Comparison of ENCODE assay signal across 28 mouse cellular contexts in the genomic region with DNA sequence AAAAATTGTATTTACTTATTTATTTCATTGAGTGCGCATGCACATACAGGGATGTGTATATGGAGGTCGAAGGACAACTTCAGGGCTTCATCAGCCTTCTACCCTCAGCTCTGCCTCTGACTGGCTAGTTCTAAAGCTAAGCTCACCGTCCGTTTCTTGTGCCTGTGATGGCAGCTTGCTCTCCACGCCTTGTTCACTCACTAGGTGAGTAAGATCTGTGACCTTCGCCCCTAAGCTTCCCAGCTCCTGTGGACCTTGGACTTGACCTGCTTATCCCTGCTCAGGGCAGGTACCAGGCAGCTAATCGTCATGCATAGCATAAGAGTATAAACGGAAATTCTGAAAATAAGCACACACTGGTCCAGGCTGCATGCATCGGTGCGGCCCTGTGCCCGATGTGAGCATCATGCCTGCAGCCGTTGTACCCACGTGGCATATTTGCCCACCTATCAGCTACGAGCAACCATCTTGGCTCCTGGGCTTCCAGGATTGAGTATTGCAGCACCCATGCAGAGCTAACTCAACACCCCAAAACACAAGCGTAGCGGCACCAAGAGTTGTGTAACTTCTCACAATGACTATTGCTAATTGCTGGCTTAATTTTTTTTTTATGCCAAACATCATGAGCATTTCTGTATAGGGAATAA. TPM values are rescaled to one million over a fixed set of nuclear protein-coding genes. Genes with fewer than 3 reads are reported as not detected.
A peak's percentile ranks its signal among the peaks of the same experiment; 100 is the strongest.
DNase-seq lines count a peak whose midpoint lies in the region; ATAC-seq and TF ChIP-seq lines count a peak whose summit lies in the region.
"Had no signal": no experiment of that assay in that cellular context is flagged by ENCODE, and none has a peak within 500 bp of the region (broad histone marks: within the 10 kb centered on the region; RNA-seq: fewer than 3 reads in every experiment).

No protein-coding gene starts in this region.

- DNase-seq in kidney, adult 18-20 months, result peak; percentile 66
- DNase-seq in kidney, postnatal 0 days (ENCODE audit: low spot score), result no peak
- DNase-seq in layer of hippocampus, postnatal 14 days (ENCODE audit: low spot score in 2 of 2), result no peak
- DNase-seq in layer of hippocampus, adult 11-12 months (ENCODE audit: low spot score), result no peak
- no peak for DNase-seq in right cerebral cortex, postnatal 14 days
- DNase-seq: adrenal gland, postnatal 25 days; cerebellum, adult 9-10 months; gastrocnemius, adult 2 months; layer of hippocampus, postnatal 36 days; lung, embryonic 14.5 days; lung, postnatal 4 days; right cerebral cortex, postnatal 25 days; thymus, adult 18-20 months; thymus, postnatal 4 days had no signal

- TF ChIP-seq POLR2A in small intestine, adult 2 months (IDR thresholded peaks at IDR 0.05; ENCODE audit: low read depth, low read length), result no peak

- no peaks in the 10 kb centered on the region for H3K27me3 ChIP-seq in kidney, embryonic 14.5 days (ENCODE audit: control insufficient read depth, insufficient read depth, low read length)
- no peaks in the 10 kb centered on the region for H3K27me3 ChIP-seq in intestine, embryonic 16.5 days (replicated peaks; ENCODE audit: control insufficient read depth, insufficient read depth, low read length)
- H3K27me3 ChIP-seq in kidney, postnatal 0 days (ENCODE audit: insufficient read depth, low read length), result no peaks in the 10 kb centered on the region
- H3K27me3 ChIP-seq in small intestine, adult 2 months (ENCODE audit: control insufficient read depth, insufficient read depth, low read length), result no peaks in the 10 kb centered on the region
- H3K27me3 ChIP-seq: forebrain, embryonic 13.5 days; midbrain, embryonic 15.5 days; neural tube, embryonic 12.5 days had no signal

- H3K9ac ChIP-seq in kidney, embryonic 14.5 days (ENCODE audit: low read depth, low read length), result no peak overlapping the region
- H3K9ac ChIP-seq in intestine, embryonic 16.5 days (ENCODE audit: low read depth, low read length), result no peak overlapping the region
- no peak overlapping the region for H3K9ac ChIP-seq in kidney, postnatal 0 days (ENCODE audit: low read depth, low read length)
- H3K9ac ChIP-seq: forebrain, embryonic 13.5 days; lung, embryonic 14.5 days; midbrain, embryonic 15.5 days; neural tube, embryonic 12.5 days had no signal

- ATAC-seq in kidney, embryonic 14.5 days (ENCODE audit: low FRiP score, low TSS enrichment), result no peak
- peak; percentile 92 for ATAC-seq in intestine, embryonic 16.5 days
- ATAC-seq in kidney, postnatal 0 days (replicated peaks; ENCODE audit: low FRiP score, low read depth), result peak; percentile 56
- ATAC-seq: forebrain, embryonic 13.5 days; hindbrain, embryonic 16.5 days; midbrain, embryonic 15.5 days had no signal

- 90% methylated on average over 16 of the region's 16 CpGs for WGBS in kidney, embryonic 14.5 days
- WGBS in intestine, embryonic 16.5 days, result 73% methylated on average over 16 of the region's 16 CpGs
- 84% methylated on average over 16 of the region's 16 CpGs for WGBS in kidney, postnatal 0 days
- WGBS in small intestine, adult 2 months, result 37% methylated on average over 16 of the region's 16 CpGs

- TF ChIP-seq CTCF in kidney, postnatal 0 days (IDR thresholded peaks at IDR 0.05; ENCODE audit: low read depth), result no peak
- TF ChIP-seq CTCF in small intestine, adult 2 months (IDR thresholded peaks at IDR 0.05; ENCODE audit: extremely low read depth, insufficient read length, insufficient replicate concordance, low read depth, low read length), result 0 out of 2 replicates have a peak, but pooled peaks have one; percentile 1

- H3K36me3 ChIP-seq in kidney, embryonic 14.5 days (ENCODE audit: control insufficient read depth, insufficient read depth, low read length), result peaks cover 21% of the 10 kb centered on the region
- 0 out of 2 replicates have a peak, but pooled peaks cover 4% of the 10 kb centered on the region for H3K36me3 ChIP-seq in intestine, embryonic 16.5 days (ENCODE audit: control insufficient read depth, insufficient read depth, low read length)
- peaks cover 14% of the 10 kb centered on the region for H3K36me3 ChIP-seq in kidney, postnatal 0 days (ENCODE audit: insufficient read depth, low read length)
- H3K36me3 ChIP-seq in small intestine, adult 2 months (ENCODE audit: control insufficient read depth, insufficient read depth, low read length), result peaks cover 23% of the 10 kb centered on the region
- H3K36me3 ChIP-seq: midbrain, embryonic 15.5 days had no signal

- no peak overlapping the region for H3K4me2 ChIP-seq in kidney, embryonic 14.5 days (replicated peaks; ENCODE audit: low read depth, low read length)
- H3K4me2 ChIP-seq in intestine, embryonic 16.5 days (ENCODE audit: low read depth, low read length), result no peak overlapping the region; the same call in 1 of the 2 replicates
- H3K4me2 ChIP-seq in kidney, postnatal 0 days (ENCODE audit: low read length), result no peak overlapping the region
- H3K4me2 ChIP-seq: forebrain, embryonic 13.5 days; lung, embryonic 14.5 days; midbrain, embryonic 15.5 days; neural tube, embryonic 12.5 days had no signal

- H3K27ac ChIP-seq in kidney, embryonic 14.5 days (ENCODE audit: low read depth, low read length), result no peak overlapping the region
- H3K27ac ChIP-seq in intestine, embryonic 16.5 days (ENCODE audit: low read length), result peak overlapping the region; percentile 75
- H3K27ac ChIP-seq in kidney, postnatal 0 days, result no peak overlapping the region
- peak overlapping the region; percentile 79 for H3K27ac ChIP-seq in small intestine, adult 2 months (ENCODE audit: insufficient read depth, low read depth, low read length)
- H3K27ac ChIP-seq: forebrain, embryonic 13.5 days; gastrocnemius, adult 2 months; heart, embryonic 10.5 days; midbrain, embryonic 15.5 days; neural tube, embryonic 12.5 days had no signal

- no peaks in the 10 kb centered on the region for H3K4me1 ChIP-seq in kidney, embryonic 14.5 days (ENCODE audit: control insufficient read depth, insufficient read depth, low read length)
- H3K4me1 ChIP-seq in intestine, embryonic 16.5 days (ENCODE audit: control insufficient read depth, insufficient read depth, low read length), result peaks cover 11% of the 10 kb centered on the region; the same call in 1 of the 2 replicates
- no peaks in the 10 kb centered on the region for H3K4me1 ChIP-seq in kidney, postnatal 0 days (replicated peaks; ENCODE audit: insufficient read depth, low read length)
- peaks cover 25% of the 10 kb centered on the region; the same call in 1 of the 2 replicates for H3K4me1 ChIP-seq in small intestine, adult 2 months (ENCODE audit: control insufficient read depth, insufficient read depth, insufficient read length, low read length)
- H3K4me1 ChIP-seq: neural tube, embryonic 12.5 days had no signal

- no peak overlapping the region for H3K4me3 ChIP-seq in kidney, embryonic 14.5 days (ENCODE audit: low read length)
- no peak overlapping the region for H3K4me3 ChIP-seq in intestine, embryonic 16.5 days (ENCODE audit: low read length)
- no peak overlapping the region for H3K4me3 ChIP-seq in kidney, postnatal 0 days (replicated peaks; ENCODE audit: low read depth, low read length)
- H3K4me3 ChIP-seq in small intestine, adult 2 months (ENCODE audit: low read depth, low read length), result no peak overlapping the region
- H3K4me3 ChIP-seq: forebrain, embryonic 13.5 days; gastrocnemius, adult 2 months; heart, embryonic 10.5 days; midbrain, embryonic 15.5 days; neural tube, embryonic 12.5 days had no signal

- H3K9me3 ChIP-seq in kidney, embryonic 14.5 days (ENCODE audit: control insufficient read depth, low read length), result no peaks in the 10 kb centered on the region
- no peaks in the 10 kb centered on the region for H3K9me3 ChIP-seq in intestine, embryonic 16.5 days (ENCODE audit: control insufficient read depth, low read length)
- H3K9me3 ChIP-seq in kidney, postnatal 0 days (replicated peaks; ENCODE audit: low read length), result no peaks in the 10 kb centered on the region
- H3K9me3 ChIP-seq: forebrain, embryonic 13.5 days; heart, embryonic 10.5 days; midbrain, embryonic 15.5 days; neural tube, embryonic 12.5 days had no signal

RNA-seq across cellular contexts. Expression of a gene that starts 20.5 kb away (rescaled TPM):
- polyA plus RNA-seq in kidney, embryonic 14.5 days (2014; fragmentation: Nextera tagmentation; extraction: Ambion mirVana), result 42.2 and 59.7 TPM in 2 replicates
- 47.3 and 48.0 TPM in 2 replicates for polyA plus RNA-seq in intestine, embryonic 16.5 days (2015; fragmentation: Nextera tagmentation; extraction: Ambion mirVana)
- 35.5 and 40.2 TPM in 2 replicates for polyA plus RNA-seq in kidney, postnatal 0 days (2015; fragmentation: Nextera tagmentation; extraction: Ambion mirVana)
- 20.4 and 36.5 TPM in 2 replicates for polyA plus RNA-seq in small intestine, adult 2 months (2012; rRNA removed)
- 10 to 100 TPM; 74.8 to 78.6 TPM for total RNA-seq in layer of hippocampus, postnatal 14 days (2021)

RNA-seq across cellular contexts. Expression of a gene that starts 20.9 kb away (rescaled TPM):
- polyA plus RNA-seq in kidney, embryonic 14.5 days (2014; fragmentation: Nextera tagmentation; extraction: Ambion mirVana), result 1.6 and 2.4 TPM in 2 replicates
- 0.81 and 1.0 TPM in 2 replicates for polyA plus RNA-seq in intestine, embryonic 16.5 days (2015; fragmentation: Nextera tagmentation; extraction: Ambion mirVana)
- polyA plus RNA-seq in kidney, postnatal 0 days (2015; fragmentation: Nextera tagmentation; extraction: Ambion mirVana), result 0.72 and 1.0 TPM in 2 replicates
- 1.9 and 3.7 TPM in 2 replicates for polyA plus RNA-seq in small intestine, adult 2 months (2012; rRNA removed)
- total RNA-seq in layer of hippocampus, postnatal 14 days (2021), result 10 to 100 TPM; 11.1 to 11.7 TPM

RNA-seq across cellular contexts. Expression of a gene that starts 20.9 kb away (rescaled TPM):
- polyA plus RNA-seq in kidney, embryonic 14.5 days (2014; fragmentation: Nextera tagmentation; extraction: Ambion mirVana), result not detected in 2 replicates
- not detected in 2 replicates for polyA plus RNA-seq in intestine, embryonic 16.5 days (2015; fragmentation: Nextera tagmentation; extraction: Ambion mirVana)
- 0.32 TPM in 1 of 2 replicates, not detected in the other for polyA plus RNA-seq in kidney, postnatal 0 days (2015; fragmentation: Nextera tagmentation; extraction: Ambion mirVana)
- not detected in 2 replicates for polyA plus RNA-seq in small intestine, adult 2 months (2012; rRNA removed)
- not detected for total RNA-seq in layer of hippocampus, postnatal 14 days (2021)
- total RNA-seq: adrenal gland, postnatal 25 days; ES-E14; gastrocnemius, adult 2 months; gastrocnemius, postnatal 4 days; hematopoietic stem cell, adult 5-6 weeks; left cerebral cortex, postnatal 25 days; megakaryocyte-erythroid progenitor cell, adult 5-6 weeks had no signal
- polyA plus RNA-seq: embryonic facial prominence, embryonic 14.5 days; forebrain, embryonic 13.5 days; heart, embryonic 10.5 days; hindbrain, embryonic 16.5 days; lung, embryonic 14.5 days; midbrain, embryonic 15.5 days; neural tube, embryonic 12.5 days had no signal

RNA-seq across cellular contexts. Expression of a gene that starts 27.5 kb away (rescaled TPM):
- 78.8 and 101 TPM in 2 replicates for polyA plus RNA-seq in kidney, embryonic 14.5 days (2014; fragmentation: Nextera tagmentation; extraction: Ambion mirVana)
- polyA plus RNA-seq in intestine, embryonic 16.5 days (2015; fragmentation: Nextera tagmentation; extraction: Ambion mirVana), result 236 TPM in 2 replicates
- 203 and 226 TPM in 2 replicates for polyA plus RNA-seq in kidney, postnatal 0 days (2015; fragmentation: Nextera tagmentation; extraction: Ambion mirVana)
- polyA plus RNA-seq in small intestine, adult 2 months (2012; rRNA removed), result 308 and 324 TPM in 2 replicates
- 10 to 100 TPM; 88.3 to 96.7 TPM for total RNA-seq in layer of hippocampus, postnatal 14 days (2021)

RNA-seq across cellular contexts. Expression of a gene that starts 52.6 kb away (rescaled TPM):
- 2.2 and 2.4 TPM in 2 replicates for polyA plus RNA-seq in kidney, embryonic 14.5 days (2014; fragmentation: Nextera tagmentation; extraction: Ambion mirVana)
- 4.5 and 5.3 TPM in 2 replicates for polyA plus RNA-seq in intestine, embryonic 16.5 days (2015; fragmentation: Nextera tagmentation; extraction: Ambion mirVana)
- polyA plus RNA-seq in kidney, postnatal 0 days (2015; fragmentation: Nextera tagmentation; extraction: Ambion mirVana), result 3.8 and 5.0 TPM in 2 replicates
- 4.4 and 6.7 TPM in 2 replicates for polyA plus RNA-seq in small intestine, adult 2 months (2012; rRNA removed)
- total RNA-seq in layer of hippocampus, postnatal 14 days (2021), result 1 to 10 TPM; 4.7 to 4.9 TPM

Comparison
In these comparisons a context has a peak if more than half of its experiments do, and no peak if none do; other contexts are left out.
1. H3K27ac ChIP-seq: peak in intestine, embryonic 16.5 days (single experiment) and small intestine, adult 2 months (single experiment); none in kidney, embryonic 14.5 days (single experiment) and kidney, postnatal 0 days (single experiment).